Mouse (Mus musculus) stomach, postnatal 0 days (tissue): ENCODE results near the gene Spats2l. TPM values are rescaled to one million over a fixed set of nuclear protein-coding genes. Genes with fewer than 3 reads are reported as not detected.

Experiments used
- ATAC-seq: fragments of 200-750 bp; cut with Nextera tagmentation; 2 replicates; pipeline ENCODE4 v1.8.0; 2017; ENCODE audit not compliant: low FRiP score, low TSS enrichment
- DNase-seq: peaks from one replicate; pipeline ENCODE4 v3.0.0-alpha.2; 2016; ENCODE audit warnings: low spot score
- H3K27ac ChIP-seq: fragments of 300-500 bp; sonication (generic); replicated peaks from 2 replicates; pipeline ENCODE4 v1.5.1; 2014; ENCODE audit warnings: mild to moderate bottlenecking, control low read depth
- H3K27me3 ChIP-seq: fragments of 300-500 bp; sonication (generic); 2 replicates; pipeline ENCODE4 v1.6.1; 2014; ENCODE audit warnings: low read length; ENCODE audit not compliant: control insufficient read depth, insufficient read depth
- H3K36me3 ChIP-seq: fragments of 300-500 bp; sonication (generic); 2 replicates; pipeline ENCODE4 v1.6.1; 2014; ENCODE audit warnings: low read length, mixed read lengths; ENCODE audit not compliant: control insufficient read depth, insufficient read depth
- H3K4me1 ChIP-seq: fragments of 300-500 bp; sonication (generic); replicated peaks from 2 replicates; pipeline ENCODE4 v1.6.1; 2014; ENCODE audit warnings: antibody characterized with exemption; ENCODE audit not compliant: control insufficient read depth, insufficient read depth
- H3K4me2 ChIP-seq: fragments of 300-500 bp; sonication (generic); replicated peaks from 2 replicates; pipeline ENCODE4 v1.6.1; 2014; ENCODE audit warnings: low read depth, mild to moderate bottlenecking, control low read depth, moderate library complexity
- H3K4me3 ChIP-seq: fragments of 300-500 bp; sonication (generic); 2 replicates; pipeline ENCODE4 v1.5.1; 2014; ENCODE audit warnings: low read depth, low read length, control low read depth
- H3K9ac ChIP-seq: fragments of 300-500 bp; sonication (generic); 2 replicates; pipeline ENCODE4 v1.6.1; 2014; ENCODE audit warnings: mild to moderate bottlenecking, low read length, control low read depth, mixed read lengths
- H3K9me3 ChIP-seq: fragments of 300-500 bp; sonication (generic); 2 replicates; pipeline ENCODE4 v1.6.1; 2016; ENCODE audit warnings: low read length; ENCODE audit not compliant: control insufficient read depth
- CTCF ChIP-seq: IDR thresholded peaks from 2 replicates; pipeline ENCODE4 v1.5.1; 2016; ENCODE audit warnings: antibody characterized with exemption, low read depth, mild to moderate bottlenecking, moderate library complexity
- EP300 ChIP-seq: optimal IDR thresholded peaks from 2 replicates; pipeline ENCODE3; 2016; ENCODE audit warnings: antibody characterized with exemption
- WGBS: fragments of 180-500 bp; shearing (Covaris S2); extraction: QIAGEN DNeasy Blood & Tissue Kit; methylation state at CpG from one replicate; pipeline ENCODE4 v1.1.7; 2014; 5-methylcytosine and 5-hydroxymethylcytosine counted together
- polyA plus RNA-seq: library from polyadenylated mRNA; unstranded; fragments of >200 nt; fragmentation: Nextera tagmentation; extraction: Ambion mirVana; gene quantifications from 2 replicates; pipeline ENCODE4 v1.2.1, GENCODE M21; 2015

The Spats2l gene
- polyA plus RNA-seq, 1 experiment from 2014 or later, result 73.8 TPM

DNA sequence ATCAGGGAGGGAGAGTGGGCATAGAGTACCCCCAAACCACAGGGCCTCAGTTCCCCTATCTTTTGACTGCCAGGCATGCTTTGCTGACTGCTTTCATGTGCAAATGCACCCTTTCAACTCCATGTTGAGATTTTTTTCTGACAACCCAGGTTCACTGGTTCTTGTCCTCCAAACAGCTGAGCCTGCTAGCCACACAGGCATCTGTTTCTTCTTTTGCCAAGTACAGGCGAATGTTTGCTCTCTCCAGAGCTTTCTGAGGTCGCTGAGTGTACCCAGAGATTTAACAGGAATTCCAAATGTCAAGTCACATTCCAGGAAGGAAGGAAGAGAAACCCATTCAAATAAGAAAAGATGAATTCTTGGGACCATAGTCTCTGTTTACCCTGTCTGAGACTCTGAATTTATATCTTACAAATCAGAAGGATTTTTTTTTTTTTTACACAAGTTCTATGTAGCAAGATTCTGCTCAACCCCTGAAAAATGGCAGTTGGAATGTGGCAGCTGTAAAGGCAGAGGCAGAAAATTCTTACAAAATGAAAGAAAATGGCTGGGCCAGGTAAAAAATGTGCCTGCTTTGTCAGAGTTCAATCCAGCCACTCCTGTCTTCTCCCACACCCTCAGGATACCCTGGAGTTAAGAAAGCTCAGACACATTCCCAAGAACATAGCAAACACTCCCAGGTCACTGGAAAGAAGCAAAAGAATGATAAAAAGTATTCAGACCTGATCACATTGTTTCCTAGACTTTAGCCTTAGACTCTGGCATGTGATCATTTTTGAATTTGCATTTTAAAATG lies 173.8 kb downstream of the Spats2l start:
- no peak overlapping the region for H3K27ac ChIP-seq
- 9% methylated on average over 2 of the region's 2 CpGs for WGBS
- H3K4me2 ChIP-seq, result no peak overlapping the region
- no peak for TF ChIP-seq EP300
- TF ChIP-seq CTCF, result no peak
- no peaks in the 10 kb centered on the region for H3K9me3 ChIP-seq
- ATAC-seq, result no peak
- no peaks in the 10 kb centered on the region for H3K27me3 ChIP-seq
- H3K4me1 ChIP-seq, result no peaks in the 10 kb centered on the region
- no peak overlapping the region for H3K4me3 ChIP-seq
- DNase-seq, result no peak
- no peak overlapping the region for H3K9ac ChIP-seq
- 0 out of 2 replicates have a peak, but pooled peaks cover 6% of the 10 kb centered on the region for H3K36me3 ChIP-seq

DNA sequence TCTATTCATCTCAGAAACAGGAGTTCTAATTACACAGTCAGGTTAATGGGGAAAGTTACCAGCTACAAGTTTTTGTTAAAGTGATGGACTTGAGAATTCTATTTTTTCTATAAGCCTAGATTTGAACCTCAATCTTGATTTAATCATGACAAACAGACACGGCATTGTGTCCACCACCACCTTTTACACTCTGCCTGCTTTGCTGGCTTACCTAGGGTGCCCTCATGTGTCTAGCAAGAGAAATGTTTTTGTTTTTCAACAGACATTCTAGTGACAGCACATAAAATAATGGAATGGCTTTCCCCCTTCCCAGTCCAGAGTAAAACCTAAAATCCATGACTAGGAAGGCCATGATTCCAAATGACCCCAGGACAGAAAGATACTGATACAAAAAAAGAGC lies 175.2 kb downstream of the Spats2l start:
- Histone ChIP-seq H3K9me3 (no peaks in the 10 kb centered on the region), H3K4me2 (no peak overlapping the region), H3K27me3 (no peaks in the 10 kb centered on the region), H3K9ac (no peak overlapping the region), H3K36me3 (0 out of 2 replicates have a peak, but pooled peaks cover 6% of the 10 kb centered on the region), H3K27ac (no peak overlapping the region), H3K4me1 (no peaks in the 10 kb centered on the region), H3K4me3 (no peak overlapping the region)
- TF ChIP-seq CTCF, result peak; percentile 79
- no peak for TF ChIP-seq EP300
- ATAC-seq (no peak), DNase-seq (no peak)
- WGBS, result 7% methylated on average over 1 of the region's 1 CpGs

DNA sequence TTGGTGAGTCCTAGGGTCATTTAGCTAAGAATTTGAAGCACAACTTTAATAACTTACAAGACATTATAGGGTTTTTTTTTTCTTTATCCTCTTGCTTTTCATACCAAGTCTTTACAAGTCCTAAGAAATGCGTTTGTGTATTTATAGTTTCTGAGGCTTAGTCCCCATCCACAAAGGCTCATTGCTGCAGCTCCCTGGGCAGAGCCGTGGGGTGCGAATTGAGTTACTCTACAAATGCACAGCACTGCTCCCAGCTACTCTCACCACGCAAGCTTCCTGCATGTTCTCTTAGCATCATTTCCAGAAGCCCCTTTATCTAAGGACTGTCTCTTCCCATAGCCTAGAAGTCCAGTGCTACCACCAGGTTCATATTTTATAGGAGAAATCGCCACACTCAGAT lies 175.8 kb downstream of the Spats2l start:
- Histone ChIP-seq H3K4me2 (no peak overlapping the region), H3K4me1 (no peaks in the 10 kb centered on the region), H3K9ac (no peak overlapping the region), H3K4me3 (no peak overlapping the region), H3K27ac (no peak overlapping the region), H3K27me3 (no peaks in the 10 kb centered on the region), H3K36me3 (0 out of 2 replicates have a peak, but pooled peaks cover 8% of the 10 kb centered on the region), H3K9me3 (no peaks in the 10 kb centered on the region)
- no peak for DNase-seq
- TF ChIP-seq CTCF (no peak), EP300 (no peak)
- 74% methylated on average over 5 of the region's 5 CpGs for WGBS
- ATAC-seq, result no peak

- Histone ChIP-seq H3K4me2 (no peak overlapping the region), H3K9me3 (no peaks in the 10 kb centered on the region), H3K4me1 (no peaks in the 10 kb centered on the region), H3K27me3 (no peaks in the 10 kb centered on the region), H3K9ac (no peak overlapping the region), H3K4me3 (no peak overlapping the region), H3K27ac (no peak overlapping the region), H3K36me3 (peaks cover 15% of the 10 kb centered on the region; the same call in 1 of the 2 replicates)
- TF ChIP-seq CTCF (no peak), EP300 (no peak)
- ATAC-seq, result no peak
- 93% methylated on average over 4 of the region's 4 CpGs for WGBS
- no peak for DNase-seq
These were observed 178.5 kb downstream of the Spats2l start for GRCm38 (mm10) chr1:57952509-57952908.

DNA sequence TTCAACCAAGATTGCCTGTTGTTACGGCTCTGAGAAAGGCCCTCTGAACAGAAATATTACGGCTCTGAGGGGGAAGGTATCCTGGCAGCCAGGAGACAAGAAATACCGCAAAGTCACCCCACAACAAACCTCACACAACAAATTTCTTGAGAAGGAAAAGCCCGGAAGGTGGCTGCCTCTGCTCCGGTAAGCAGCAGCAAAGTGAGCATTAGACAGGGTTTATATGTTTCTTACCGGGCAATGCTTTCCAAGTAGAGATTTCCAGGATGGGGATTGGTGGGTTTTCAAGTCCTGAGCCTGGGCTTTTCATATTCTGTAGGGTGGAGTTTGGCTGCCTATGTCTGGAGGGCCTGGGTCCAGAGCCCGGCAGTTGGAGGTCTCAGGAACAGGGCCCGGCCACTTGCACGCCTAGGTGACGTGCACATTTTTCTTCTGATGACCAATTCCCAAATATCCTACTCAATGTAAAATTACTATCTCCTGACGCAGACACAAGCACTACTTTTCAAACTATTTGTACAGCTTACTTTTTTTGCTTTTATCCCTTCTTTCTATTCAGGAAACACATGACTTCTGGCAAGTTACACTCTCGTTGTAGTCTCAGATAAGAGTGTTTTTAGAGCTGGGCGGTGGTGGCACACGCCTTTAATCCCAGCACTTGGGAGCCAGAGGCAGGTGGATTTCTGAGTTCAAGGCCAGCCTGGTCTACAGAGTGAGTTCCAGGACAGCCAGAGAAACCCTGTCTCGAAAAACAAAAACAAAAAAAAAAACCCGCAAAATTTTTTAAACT lies 179.8 kb downstream of the Spats2l start:
- H3K27me3 ChIP-seq, result no peaks in the 10 kb centered on the region
- DNase-seq (no peak), ATAC-seq (no peak)
- no peak overlapping the region for H3K9ac ChIP-seq
- H3K4me1 ChIP-seq, result no peaks in the 10 kb centered on the region
- no peak overlapping the region for H3K27ac ChIP-seq
- no peak overlapping the region for H3K4me3 ChIP-seq
- WGBS, result 84% methylated on average over 16 of the region's 16 CpGs
- TF ChIP-seq EP300 (no peak), CTCF (no peak)
- peaks cover 15% of the 10 kb centered on the region; the same call in 1 of the 2 replicates for H3K36me3 ChIP-seq
- no peak overlapping the region for H3K4me2 ChIP-seq
- H3K9me3 ChIP-seq, result no peaks in the 10 kb centered on the region

DNA sequence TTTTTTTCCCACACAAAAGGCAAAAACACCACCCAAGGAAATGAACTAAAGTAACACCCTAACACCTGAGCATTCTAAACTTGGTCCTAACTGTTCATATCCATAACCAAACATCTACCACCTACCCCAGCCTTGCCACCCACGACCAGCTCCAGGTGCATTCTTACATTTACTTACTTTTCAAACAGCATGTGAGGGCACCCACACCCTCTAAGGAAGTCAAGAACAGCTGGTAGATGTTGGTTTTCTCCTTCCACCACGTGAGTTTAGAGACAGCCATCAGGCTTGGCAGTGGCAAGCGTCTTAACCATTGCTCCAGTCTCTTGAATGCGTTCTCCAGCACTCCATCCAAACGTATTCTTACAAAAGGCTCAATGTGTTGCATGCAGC lies 180.4 kb downstream of the Spats2l start:
- 80% methylated on average over 5 of the region's 5 CpGs for WGBS
- Histone ChIP-seq H3K9me3 (no peaks in the 10 kb centered on the region), H3K27ac (no peak overlapping the region), H3K36me3 (peaks cover 15% of the 10 kb centered on the region; the same call in 1 of the 2 replicates), H3K4me2 (no peak overlapping the region), H3K4me3 (no peak overlapping the region), H3K4me1 (no peaks in the 10 kb centered on the region), H3K9ac (no peak overlapping the region), H3K27me3 (no peaks in the 10 kb centered on the region)
- DNase-seq, result no peak
- no peak for ATAC-seq
- TF ChIP-seq CTCF (no peak), EP300 (no peak)
